Mouse (Mus musculus): ENCODE measurements around the gene Tmem236.

Tmem236 gene

GRCm38 (mm10) chr2:14249839-14250564, 75.7 kb downstream of the Tmem236 start:
- no peak for DNase-seq (ENCODE audit: low read depth, low spot score)

- no peak for DNase-seq (ENCODE audit: low read depth, low spot score)
Measured at GRCm38 (mm10) chr2:14251938-14252337, 77.6 kb downstream of the Tmem236 start.

- no peak for DNase-seq (ENCODE audit: low read depth, low spot score)
Measured at GRCm38 (mm10) chr2:14258345-14258850, 84.1 kb downstream of the Tmem236 start.

GRCm38 (mm10) chr2:14262090-14262489, 87.8 kb downstream of the Tmem236 start:
- DNase-seq (ENCODE audit: low read depth, low spot score), result no peak

- DNase-seq (ENCODE audit: low read depth, low spot score), result no peak
Measured at GRCm38 (mm10) chr2:14269160-14269559, 94.8 kb downstream of the Tmem236 start.
